Mouse (Mus musculus) 3T3-L1 (cell line): ENCODE data around the gene Ralb.

Experiments used
- DNase-seq: peaks from one replicate; pipeline ENCODE4 v3.0.0-alpha.2; 2015; ENCODE audit warnings: low read depth, low spot score

The Ralb gene

GRCm38 (mm10) chr1:119504260-119505062 is at the start of gene Ralb:
Gene Ralb (minus strand): TSS chr1:119504794.
- DNase-seq = peak; percentile 99

GRCm38 (mm10) chr1:119551651-119552050 is 47.1 kb upstream of the Ralb start:
- DNase-seq = no peak

GRCm38 (mm10) chr1:119550064-119550463 is 45.5 kb upstream of the Ralb start:
- no peak for DNase-seq

- DNase-seq = no peak
These were observed 44.7 kb upstream of the Ralb start for GRCm38 (mm10) chr1:119549327-119549689.

- peak; percentile 88 for DNase-seq
These were observed 44.2 kb upstream of the Ralb start for GRCm38 (mm10) chr1:119548668-119549326.

- no peak for DNase-seq
These were observed 41.9 kb upstream of the Ralb start for GRCm38 (mm10) chr1:119546490-119546889.

- no peak for DNase-seq
These were observed 41.1 kb upstream of the Ralb start for GRCm38 (mm10) chr1:119545671-119546070.

- DNase-seq = no peak
These were observed 40.6 kb upstream of the Ralb start for GRCm38 (mm10) chr1:119545164-119545563.

- no peak for DNase-seq
These were observed 40.1 kb upstream of the Ralb start for GRCm38 (mm10) chr1:119544611-119545155.

- DNase-seq = no peak
These were observed 38.7 kb upstream of the Ralb start for GRCm38 (mm10) chr1:119543316-119543715.

GRCm38 (mm10) chr1:119541570-119541969 is 37.0 kb upstream of the Ralb start:
- no peak for DNase-seq

GRCm38 (mm10) chr1:119540836-119541557 is 36.4 kb upstream of the Ralb start:
- DNase-seq = no peak

- DNase-seq = no peak
These were observed 34.7 kb upstream of the Ralb start for GRCm38 (mm10) chr1:119539252-119539651.

GRCm38 (mm10) chr1:119537651-119538050 is 33.1 kb upstream of the Ralb start:
- no peak for DNase-seq

- DNase-seq = peak; percentile 18
These were observed 31.5 kb upstream of the Ralb start for GRCm38 (mm10) chr1:119536122-119536521.

GRCm38 (mm10) chr1:119534341-119534740 is 29.7 kb upstream of the Ralb start:
- DNase-seq = no peak

GRCm38 (mm10) chr1:119533093-119533805 is 28.7 kb upstream of the Ralb start:
- no peak for DNase-seq

GRCm38 (mm10) chr1:119532165-119532564 is 27.6 kb upstream of the Ralb start:
- no peak for DNase-seq

GRCm38 (mm10) chr1:119530941-119531340 is 26.3 kb upstream of the Ralb start:
- no peak for DNase-seq

- DNase-seq = peak; percentile 59
These were observed 21.3 kb upstream of the Ralb start, which contains the start of gene Tmem185b for GRCm38 (mm10) chr1:119525689-119526591. Gene Tmem185b (plus strand): TSS chr1:119526160.
